Mouse (Mus musculus) E14TG2a.4 (cell line): ENCODE results near the gene Mfsd2a.

Source experiments
- H3K27me3 ChIP-seq: 2 replicates; pipeline ENCODE4 v1.6.1; 2014; ENCODE audit warnings: low read length, control low read depth; ENCODE audit not compliant: insufficient read depth
- H3K36me3 ChIP-seq: 2 replicates; pipeline ENCODE4 v1.6.1; 2014; ENCODE audit warnings: low read length, control low read depth; ENCODE audit not compliant: insufficient read depth
- H3K4me1 ChIP-seq: replicated peaks from 2 replicates; pipeline ENCODE4 v1.6.1; 2014; ENCODE audit warnings: low read depth, low read length, control low read depth
- H3K4me3 ChIP-seq: replicated peaks from 2 replicates; pipeline ENCODE4 v1.5.1; 2014; ENCODE audit warnings: mild to moderate bottlenecking, low read length
- H3K9me3 ChIP-seq: 2 replicates; pipeline ENCODE4 v1.6.1; 2014; ENCODE audit warnings: low read length, control low read depth
- CTCF ChIP-seq: conservative IDR thresholded peaks from 2 replicates; pipeline ENCODE4 v1.5.1; 2014; ENCODE audit warnings: low read length
- NANOG ChIP-seq: IDR thresholded peaks from 2 replicates; pipeline ENCODE4 v1.6.1; 2014; ENCODE audit warnings: borderline replicate concordance, low read length, mixed read lengths
- POU5F1 ChIP-seq: IDR thresholded peaks from 2 replicates; pipeline ENCODE4 v1.6.1; 2014; ENCODE audit warnings: low read length, borderline replicate concordance

The Mfsd2a gene

DNA sequence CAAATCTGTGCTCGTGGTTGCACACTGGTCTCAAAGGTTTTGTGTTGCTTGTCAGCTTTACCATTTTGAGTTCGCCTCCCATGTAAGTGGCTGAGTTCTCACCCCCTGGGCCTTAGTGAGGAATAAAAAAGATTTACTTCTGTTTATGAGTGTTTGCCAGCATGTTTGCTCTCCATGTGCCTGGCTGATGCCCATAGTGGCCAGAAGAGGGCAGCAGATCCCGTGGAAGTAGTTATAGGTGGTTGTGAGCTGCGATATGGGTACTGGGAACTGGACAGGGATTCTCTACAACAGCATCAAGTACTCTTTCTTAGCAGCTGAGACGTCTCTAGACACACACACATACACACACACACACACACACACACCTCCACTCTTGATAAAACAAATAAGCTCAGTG lies 48.4 kb downstream of the Mfsd2a start:
- TF ChIP-seq POU5F1 (no peak), CTCF (peak; percentile 77), NANOG (no peak)
- peaks cover 2% of the 10 kb centered on the region; the same call in 1 of the 2 replicates for H3K4me1 ChIP-seq

GRCm38 (mm10) chr4:122910577-122910976 lies 50.4 kb downstream of the Mfsd2a start:
- Histone ChIP-seq H3K27me3 (no peaks in the 10 kb centered on the region), H3K9me3 (no peaks in the 10 kb centered on the region), H3K4me1 (peaks cover 2% of the 10 kb centered on the region; the same call in 1 of the 2 replicates), H3K4me3 (no peak overlapping the region), H3K36me3 (no peaks in the 10 kb centered on the region)
- TF ChIP-seq POU5F1 (no peak), CTCF (peak; percentile 87), NANOG (no peak)

More for the DNA sequence above, 48.4 kb downstream of the Mfsd2a start:
- Histone ChIP-seq H3K9me3 (peaks cover 5% of the 10 kb centered on the region; the same call in 1 of the 2 replicates), H3K27me3 (no peaks in the 10 kb centered on the region), H3K36me3 (no peaks in the 10 kb centered on the region), H3K4me3 (no peak overlapping the region)

DNA sequence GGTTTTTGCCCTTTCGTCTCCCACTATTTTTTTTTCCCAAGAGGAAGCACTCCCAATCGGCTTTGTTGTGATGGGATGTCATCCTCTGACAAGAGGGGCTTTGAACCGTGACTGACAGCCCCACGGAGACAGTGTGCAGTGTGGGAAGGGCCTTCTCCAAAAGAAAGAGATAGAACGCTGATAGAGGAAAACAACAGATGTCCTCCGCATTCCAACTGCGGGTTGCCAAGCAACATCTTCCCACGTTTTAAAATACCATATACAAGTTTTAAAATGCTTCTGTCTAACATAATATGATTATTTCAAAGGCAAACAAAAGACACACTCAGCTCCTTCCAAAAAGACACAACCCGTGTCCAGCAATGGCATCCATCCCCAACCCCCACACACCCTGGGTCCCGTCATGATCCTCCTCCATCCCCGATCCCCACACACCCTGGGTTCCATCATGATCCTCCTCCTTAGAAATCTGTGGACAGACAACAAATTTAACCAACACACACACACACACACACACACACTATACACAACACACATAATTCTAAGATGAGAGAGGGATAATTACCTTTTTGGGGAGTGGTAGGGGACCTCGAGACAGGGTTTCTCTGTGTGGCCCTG lies 51.3 kb downstream of the Mfsd2a start:
- TF ChIP-seq NANOG, result no peak

GRCm38 (mm10) chr4:122905359-122905758 lies 55.6 kb downstream of the Mfsd2a start:
- H3K36me3 ChIP-seq, result no peaks in the 10 kb centered on the region
- H3K27me3 ChIP-seq, result peaks cover 7% of the 10 kb centered on the region
- H3K4me1 ChIP-seq, result no peaks in the 10 kb centered on the region
- no peak for TF ChIP-seq CTCF
- no peak for TF ChIP-seq POU5F1
- TF ChIP-seq NANOG, result no peak
- no peaks in the 10 kb centered on the region for H3K9me3 ChIP-seq
- no peak overlapping the region for H3K4me3 ChIP-seq

More for the DNA sequence above, 51.3 kb downstream of the Mfsd2a start:
- Histone ChIP-seq H3K4me3 (no peak overlapping the region), H3K36me3 (no peaks in the 10 kb centered on the region), H3K9me3 (no peaks in the 10 kb centered on the region), H3K27me3 (no peaks in the 10 kb centered on the region), H3K4me1 (peaks cover 2% of the 10 kb centered on the region; the same call in 1 of the 2 replicates)

DNA sequence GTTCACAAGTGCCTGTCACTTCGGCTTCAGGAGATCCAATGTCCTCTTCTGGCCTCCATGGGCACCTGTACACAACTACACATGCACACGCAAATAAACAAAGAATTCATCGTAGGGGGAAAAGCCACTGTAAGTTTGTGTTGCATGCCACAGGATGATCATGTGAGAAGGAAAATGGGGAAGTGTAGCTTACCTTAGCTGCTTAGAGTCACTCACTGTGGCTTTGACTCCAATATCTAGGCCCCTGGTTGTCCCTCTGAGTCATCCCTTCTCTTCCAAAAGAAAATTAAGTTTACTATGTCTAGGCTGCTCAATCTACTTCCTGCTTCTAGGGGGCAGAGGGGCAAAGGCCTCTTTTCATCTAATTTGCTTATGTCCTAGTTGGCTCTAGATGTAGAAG lies 57.3 kb downstream of the Mfsd2a start:
- TF ChIP-seq CTCF, result no peak
- no peak for TF ChIP-seq NANOG
- TF ChIP-seq POU5F1, result no peak
- Histone ChIP-seq H3K9me3 (no peaks in the 10 kb centered on the region), H3K27me3 (peaks cover 12% of the 10 kb centered on the region)

GRCm38 (mm10) chr4:122902156-122902555 lies 58.8 kb downstream of the Mfsd2a start:
- no peak for TF ChIP-seq POU5F1
- peak; percentile 14; the same call in 1 of the 2 replicates for TF ChIP-seq CTCF

More for the DNA sequence above, 57.3 kb downstream of the Mfsd2a start:
- Histone ChIP-seq H3K4me1 (no peaks in the 10 kb centered on the region), H3K36me3 (no peaks in the 10 kb centered on the region), H3K4me3 (no peak overlapping the region)

GRCm38 (mm10) chr4:122898313-122898712 lies 62.7 kb downstream of the Mfsd2a start:
- TF ChIP-seq NANOG, result no peak
- TF ChIP-seq CTCF, result peak; percentile 66
- TF ChIP-seq POU5F1, result no peak
- H3K36me3 ChIP-seq, result no peaks in the 10 kb centered on the region
- peaks cover 12% of the 10 kb centered on the region for H3K4me1 ChIP-seq
- H3K4me3 ChIP-seq, result no peak overlapping the region
- peaks cover 19% of the 10 kb centered on the region for H3K27me3 ChIP-seq
- H3K9me3 ChIP-seq, result no peaks in the 10 kb centered on the region

More at GRCm38 (mm10) chr4:122902156-122902555, 58.8 kb downstream of the Mfsd2a start:
- Histone ChIP-seq H3K9me3 (no peaks in the 10 kb centered on the region), H3K27me3 (peaks cover 12% of the 10 kb centered on the region), H3K4me3 (no peak overlapping the region), H3K36me3 (no peaks in the 10 kb centered on the region), H3K4me1 (peaks cover 8% of the 10 kb centered on the region)

- H3K9me3 ChIP-seq, result no peaks in the 10 kb centered on the region
- H3K36me3 ChIP-seq, result no peaks in the 10 kb centered on the region
- H3K4me3 ChIP-seq, result no peak overlapping the region
- H3K27me3 ChIP-seq, result peaks cover 22% of the 10 kb centered on the region
- TF ChIP-seq NANOG (no peak), CTCF (no peak)
- peaks cover 12% of the 10 kb centered on the region for H3K4me1 ChIP-seq
Measured at GRCm38 (mm10) chr4:122897750-122898149, 63.2 kb downstream of the Mfsd2a start.
